Mouse (Mus musculus) heart, embryonic 15.5 days (tissue): ENCODE measurements around the gene Med12l. TPM values are rescaled to one million over a fixed set of nuclear protein-coding genes. Genes with fewer than 3 reads are reported as not detected.

Experiments
- ATAC-seq: fragments of 200-750 bp; cut with Nextera tagmentation; replicated peaks from 2 replicates; pipeline ENCODE4 v1.8.0; 2017; ENCODE audit warnings: low read depth, moderate TSS enrichment; ENCODE audit not compliant: insufficient number of reproducible peaks, insufficient read depth, low FRiP score
- H3K27ac ChIP-seq: fragments of 300-500 bp; sonication (generic); 2 replicates; pipeline ENCODE4 v1.5.1; 2015; ENCODE audit warnings: mild to moderate bottlenecking, inconsistent platforms
- H3K27me3 ChIP-seq: fragments of 300-500 bp; sonication (generic); 2 replicates; pipeline ENCODE4 v1.6.1; 2015; ENCODE audit warnings: inconsistent platforms
- H3K36me3 ChIP-seq: fragments of 300-500 bp; sonication (generic); 2 replicates; pipeline ENCODE4 v1.6.1; 2015; ENCODE audit warnings: mild to moderate bottlenecking, inconsistent platforms
- H3K4me1 ChIP-seq: fragments of 300-500 bp; sonication (generic); replicated peaks from 2 replicates; pipeline ENCODE4 v1.6.1; 2015; ENCODE audit warnings: inconsistent platforms
- H3K4me2 ChIP-seq: fragments of 300-500 bp; sonication (generic); 2 replicates; pipeline ENCODE4 v1.6.1; 2015; ENCODE audit warnings: inconsistent platforms, mild to moderate bottlenecking, moderate library complexity
- H3K4me3 ChIP-seq: fragments of 300-500 bp; sonication (generic); 2 replicates; pipeline ENCODE4 v1.5.1; 2015; ENCODE audit warnings: mild to moderate bottlenecking, inconsistent platforms
- H3K9ac ChIP-seq: fragments of 300-500 bp; sonication (generic); 2 replicates; pipeline ENCODE4 v1.6.1; 2015; ENCODE audit warnings: mild to moderate bottlenecking, inconsistent platforms
- H3K9me3 ChIP-seq: fragments of 300-500 bp; sonication (generic); replicated peaks from 2 replicates; pipeline ENCODE4 v1.6.1; 2016; ENCODE audit warnings: inconsistent platforms
- WGBS: fragments of 180-500 bp; shearing (Covaris S2); methylation state at CpG from one replicate; pipeline ENCODE4 v1.1.7; 2015; ENCODE audit warnings: mixed read lengths; 5-methylcytosine and 5-hydroxymethylcytosine counted together
- polyA plus RNA-seq: library from polyadenylated mRNA; unstranded; fragments of >200 nt; fragmentation: Nextera tagmentation; extraction: Ambion mirVana; gene quantifications from 2 replicates; pipeline ENCODE4 v1.2.1, GENCODE M21; 2015

The Med12l gene
- polyA plus RNA-seq, 1 experiment from 2014 or later: 2.8 TPM

- Histone ChIP-seq H3K27me3 (no peaks in the 10 kb centered on the region), H3K4me2 (no peak overlapping the region), H3K4me1 (no peaks in the 10 kb centered on the region), H3K9ac (no peak overlapping the region), H3K36me3 (no peaks in the 10 kb centered on the region), H3K9me3 (no peaks in the 10 kb centered on the region), H3K27ac (no peak overlapping the region), H3K4me3 (no peak overlapping the region)
- 70% methylated on average over 2 of the region's 2 CpGs for WGBS
- no peak for ATAC-seq
Observed at GRCm38 (mm10) chr3:59219326-59219725, 213.7 kb downstream of the Med12l start.

- H3K4me2 ChIP-seq: no peak overlapping the region
- H3K27me3 ChIP-seq: no peaks in the 10 kb centered on the region
- no peaks in the 10 kb centered on the region for H3K36me3 ChIP-seq
- no peaks in the 10 kb centered on the region for H3K9me3 ChIP-seq
- no peak overlapping the region for H3K9ac ChIP-seq
- WGBS: 82% methylated on average over 2 of the region's 2 CpGs
- no peaks in the 10 kb centered on the region for H3K4me1 ChIP-seq
- no peak overlapping the region for H3K4me3 ChIP-seq
- no peak for ATAC-seq
- no peak overlapping the region for H3K27ac ChIP-seq
Observed at GRCm38 (mm10) chr3:59222303-59222702, 216.7 kb downstream of the Med12l start.

GRCm38 (mm10) chr3:59225411-59225810 is 219.8 kb downstream of the Med12l start:
- Histone ChIP-seq H3K4me2 (no peak overlapping the region), H3K36me3 (no peaks in the 10 kb centered on the region), H3K4me1 (peaks cover 8% of the 10 kb centered on the region), H3K9ac (no peak overlapping the region), H3K27ac (no peak overlapping the region), H3K4me3 (no peak overlapping the region), H3K9me3 (no peaks in the 10 kb centered on the region), H3K27me3 (no peaks in the 10 kb centered on the region)
- no peak for ATAC-seq

- 88% methylated on average over 9 of the region's 9 CpGs for WGBS
Observed at GRCm38 (mm10) chr3:59227696-59228095, 222.1 kb downstream of the Med12l start.

GRCm38 (mm10) chr3:59228730-59229551 is 223.3 kb downstream of the Med12l start:
- Histone ChIP-seq H3K27me3 (no peaks in the 10 kb centered on the region), H3K9me3 (no peaks in the 10 kb centered on the region), H3K9ac (no peak overlapping the region), H3K4me3 (no peak overlapping the region), H3K27ac (peak overlapping the region; percentile 59), H3K4me1 (peaks cover 12% of the 10 kb centered on the region), H3K36me3 (no peaks in the 10 kb centered on the region), H3K4me2 (peak overlapping the region; percentile 40)
- WGBS: 26% methylated on average over 10 of the region's 10 CpGs
- ATAC-seq: no peak

More at GRCm38 (mm10) chr3:59227696-59228095, 222.1 kb downstream of the Med12l start:
- no peaks in the 10 kb centered on the region for H3K9me3 ChIP-seq
- H3K4me1 ChIP-seq: peaks cover 12% of the 10 kb centered on the region
- no peaks in the 10 kb centered on the region for H3K27me3 ChIP-seq
- no peak overlapping the region for H3K9ac ChIP-seq
- H3K4me2 ChIP-seq: no peak overlapping the region
- no peak overlapping the region for H3K27ac ChIP-seq
- no peak overlapping the region for H3K4me3 ChIP-seq
- ATAC-seq: no peak
- no peaks in the 10 kb centered on the region for H3K36me3 ChIP-seq

- WGBS: 56% methylated on average over 3 of the region's 3 CpGs
Observed at GRCm38 (mm10) chr3:59230912-59231311, 225.3 kb downstream of the Med12l start.

GRCm38 (mm10) chr3:59234878-59235277 is 229.3 kb downstream of the Med12l start:
- H3K9me3 ChIP-seq: no peaks in the 10 kb centered on the region
- 0 out of 2 replicates have a peak, but pooled peaks cover 3% of the 10 kb centered on the region for H3K4me1 ChIP-seq
- H3K9ac ChIP-seq: no peak overlapping the region
- no peak overlapping the region for H3K4me3 ChIP-seq
- H3K27me3 ChIP-seq: no peaks in the 10 kb centered on the region
- no peaks in the 10 kb centered on the region for H3K36me3 ChIP-seq
- H3K4me2 ChIP-seq: no peak overlapping the region
- WGBS: 72% methylated on average over 5 of the region's 5 CpGs
- H3K27ac ChIP-seq: no peak overlapping the region
- ATAC-seq: no peak

More at GRCm38 (mm10) chr3:59230912-59231311, 225.3 kb downstream of the Med12l start:
- Histone ChIP-seq H3K36me3 (no peaks in the 10 kb centered on the region), H3K9ac (no peak overlapping the region), H3K27me3 (no peaks in the 10 kb centered on the region), H3K9me3 (no peaks in the 10 kb centered on the region), H3K27ac (no peak overlapping the region), H3K4me1 (peaks cover 12% of the 10 kb centered on the region), H3K4me3 (no peak overlapping the region), H3K4me2 (no peak overlapping the region)
- ATAC-seq: no peak; the same call in 1 of the 2 replicates

GRCm38 (mm10) chr3:59243384-59243783 is 237.8 kb downstream of the Med12l start:
- no peak for ATAC-seq
- Histone ChIP-seq H3K9ac (no peak overlapping the region), H3K27ac (no peak overlapping the region), H3K4me2 (no peak overlapping the region), H3K4me3 (no peak overlapping the region), H3K4me1 (peaks cover 9% of the 10 kb centered on the region), H3K36me3 (no peaks in the 10 kb centered on the region), H3K9me3 (no peaks in the 10 kb centered on the region), H3K27me3 (no peaks in the 10 kb centered on the region)
- 45% methylated on average over 6 of the region's 6 CpGs for WGBS

- Histone ChIP-seq H3K9me3 (no peaks in the 10 kb centered on the region), H3K9ac (no peak overlapping the region), H3K27me3 (no peaks in the 10 kb centered on the region), H3K4me1 (peaks cover 7% of the 10 kb centered on the region), H3K36me3 (no peaks in the 10 kb centered on the region), H3K4me2 (no peak overlapping the region), H3K27ac (no peak overlapping the region), H3K4me3 (no peak overlapping the region)
- no peak for ATAC-seq
- WGBS: 79% methylated on average over 6 of the region's 6 CpGs
Observed at GRCm38 (mm10) chr3:59248031-59248430, 242.4 kb downstream of the Med12l start.

GRCm38 (mm10) chr3:59250454-59250853 is 244.8 kb downstream of the Med12l start:
- Histone ChIP-seq H3K36me3 (no peaks in the 10 kb centered on the region), H3K9me3 (no peaks in the 10 kb centered on the region), H3K4me2 (no peak overlapping the region), H3K4me1 (no peaks in the 10 kb centered on the region), H3K9ac (no peak overlapping the region), H3K27ac (no peak overlapping the region), H3K4me3 (no peak overlapping the region), H3K27me3 (no peaks in the 10 kb centered on the region)
- ATAC-seq: no peak
- WGBS: 92% methylated on average over 1 of the region's 1 CpGs

- H3K4me2 ChIP-seq: no peak overlapping the region
- no peak overlapping the region for H3K9ac ChIP-seq
- no peaks in the 10 kb centered on the region for H3K9me3 ChIP-seq
- H3K4me1 ChIP-seq: no peaks in the 10 kb centered on the region
- no peaks in the 10 kb centered on the region for H3K36me3 ChIP-seq
- H3K27ac ChIP-seq: no peak overlapping the region
- no peaks in the 10 kb centered on the region for H3K27me3 ChIP-seq
- H3K4me3 ChIP-seq: no peak overlapping the region
- ATAC-seq: no peak
- WGBS: 81% methylated on average over 20 of the region's 20 CpGs
Observed at GRCm38 (mm10) chr3:59257740-59258664, 252.4 kb downstream of the Med12l start.
